Mouse (Mus musculus): ENCODE data around the gene Gm3435. TPM values are rescaled to one million over a fixed set of nuclear protein-coding genes. Genes with fewer than 3 reads are reported as not detected.
"Not testable (repeated sequence)": the region's sequence is repeated elsewhere in the genome, so short reads cannot be mapped to it uniquely, and the experiment has no call there.

The Gm3435 gene
- polyA plus RNA-seq, 1 experiment from 2014 or later: 3.6 TPM

DNA sequence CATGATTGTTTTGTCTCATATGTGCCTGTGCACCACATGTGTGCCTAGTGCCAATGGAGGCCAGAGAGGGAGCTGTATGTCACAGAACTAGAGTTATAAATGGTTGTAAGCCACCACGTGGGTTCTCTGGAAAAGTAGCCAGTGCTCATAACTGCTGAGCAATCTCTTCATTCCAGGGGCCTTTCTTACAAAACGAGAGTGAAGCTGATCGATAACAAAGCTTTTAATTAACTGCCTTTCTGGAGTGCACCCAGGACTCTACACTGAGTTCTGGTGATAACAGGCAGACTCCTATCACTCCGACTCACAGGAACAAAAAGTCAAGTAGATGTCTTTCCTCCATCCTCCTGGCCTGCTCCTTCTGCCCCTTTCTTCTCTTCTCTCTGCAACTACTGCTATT, 21.4 kb downstream of the Gm3435 start:
- H3K36me3 ChIP-seq (ENCODE audit: control insufficient read depth, insufficient read depth); H3K9ac ChIP-seq (ENCODE audit: low read depth, low read length); H3K4me3 ChIP-seq (ENCODE audit: low read depth, low read length); H3K27me3 ChIP-seq (replicated peaks; ENCODE audit: control insufficient read depth, insufficient read depth, low read length); H3K9me3 ChIP-seq (ENCODE audit: control insufficient read depth); H3K4me1 ChIP-seq (replicated peaks; ENCODE audit: control insufficient read depth, insufficient read depth, low read length); H3K4me2 ChIP-seq (replicated peaks; ENCODE audit: low read depth); H3K27ac ChIP-seq (ENCODE audit: low read depth, low read length); ATAC-seq: not testable (repeated sequence)
- WGBS: no CpG with 5 or more reads among the region's 4 CpGs

DNA sequence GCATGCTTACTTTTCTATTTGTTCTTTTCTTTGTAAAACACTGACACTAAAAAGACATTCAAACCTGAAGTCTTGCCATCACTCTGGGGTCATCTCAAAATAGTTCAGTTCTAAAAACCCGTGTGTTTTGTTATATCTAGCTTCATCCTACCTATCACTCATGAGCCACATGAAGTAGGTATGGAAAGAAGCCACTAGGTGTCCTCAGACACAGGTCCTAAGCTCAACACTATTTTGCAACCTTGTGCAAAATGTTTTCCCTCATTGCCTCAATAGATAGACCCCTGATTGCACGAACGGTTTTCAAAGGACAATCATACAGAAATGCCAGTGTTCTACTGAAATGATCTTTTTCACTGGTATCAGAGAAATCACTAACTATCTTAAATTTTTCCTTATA, 30.5 kb downstream of the Gm3435 start:
- H3K4me2 ChIP-seq (replicated peaks; ENCODE audit: low read depth); H3K27me3 ChIP-seq (replicated peaks; ENCODE audit: control insufficient read depth, insufficient read depth, low read length); H3K36me3 ChIP-seq (ENCODE audit: control insufficient read depth, insufficient read depth); H3K27ac ChIP-seq (ENCODE audit: low read depth, low read length); H3K4me1 ChIP-seq (replicated peaks; ENCODE audit: control insufficient read depth, insufficient read depth, low read length); H3K9me3 ChIP-seq (ENCODE audit: control insufficient read depth); H3K4me3 ChIP-seq (ENCODE audit: low read depth, low read length); H3K9ac ChIP-seq (ENCODE audit: low read depth, low read length); ATAC-seq: not testable (repeated sequence)
- no CpG with 5 or more reads among the region's 3 CpGs for WGBS

DNA sequence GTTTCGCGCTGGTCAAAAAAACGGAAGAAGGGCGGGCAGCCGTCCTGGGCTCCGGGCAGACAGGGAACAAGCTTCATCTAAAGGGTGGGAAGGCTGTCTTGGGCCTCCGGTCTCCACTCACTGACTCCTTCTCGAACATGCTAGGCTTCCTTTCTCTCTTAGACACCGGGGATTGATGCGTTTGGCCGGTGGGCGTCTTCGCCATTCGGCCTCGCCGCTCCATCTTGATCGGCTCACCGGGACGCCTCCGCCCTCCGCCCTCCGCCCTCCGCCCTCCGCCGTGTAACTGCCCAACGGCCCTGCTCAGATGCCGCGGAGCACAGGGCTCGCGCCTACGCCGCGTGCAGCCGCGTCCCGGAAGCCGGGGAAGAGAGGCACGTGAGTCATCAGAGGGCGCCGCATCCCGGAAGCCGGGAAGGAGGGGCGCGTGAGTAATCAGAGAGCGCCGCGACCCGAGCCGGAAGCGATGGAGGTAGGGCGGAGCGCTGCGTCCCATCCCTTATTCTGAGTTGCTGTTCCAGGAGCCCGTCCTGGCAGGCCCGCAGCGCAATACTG, 31.3 kb downstream of the Gm3435 start, which contains the start of the genes Ermard, Tcte3 and Gm3448:
Gene Ermard, plus strand, starts transcription at position 34 of the 555 bp plus-strand sequence.
Gene Tcte3, minus strand, starts transcription at position 314 of the 555 bp plus-strand sequence.
Gene Gm3448, minus strand, starts transcription at position 363 of the 555 bp plus-strand sequence.
- not testable (repeated sequence) for H3K4me3 ChIP-seq (ENCODE audit: low read depth, low read length); H3K27me3 ChIP-seq (replicated peaks; ENCODE audit: control insufficient read depth, insufficient read depth, low read length); H3K9me3 ChIP-seq (ENCODE audit: control insufficient read depth); H3K4me1 ChIP-seq (replicated peaks; ENCODE audit: control insufficient read depth, insufficient read depth, low read length); H3K4me2 ChIP-seq (replicated peaks; ENCODE audit: low read depth); H3K27ac ChIP-seq (ENCODE audit: low read depth, low read length); H3K36me3 ChIP-seq (ENCODE audit: control insufficient read depth, insufficient read depth); H3K9ac ChIP-seq (ENCODE audit: low read depth, low read length)
- 0% methylated on average over 5 of the region's 56 CpGs for WGBS
- peak; percentile 99 for ATAC-seq

DNA sequence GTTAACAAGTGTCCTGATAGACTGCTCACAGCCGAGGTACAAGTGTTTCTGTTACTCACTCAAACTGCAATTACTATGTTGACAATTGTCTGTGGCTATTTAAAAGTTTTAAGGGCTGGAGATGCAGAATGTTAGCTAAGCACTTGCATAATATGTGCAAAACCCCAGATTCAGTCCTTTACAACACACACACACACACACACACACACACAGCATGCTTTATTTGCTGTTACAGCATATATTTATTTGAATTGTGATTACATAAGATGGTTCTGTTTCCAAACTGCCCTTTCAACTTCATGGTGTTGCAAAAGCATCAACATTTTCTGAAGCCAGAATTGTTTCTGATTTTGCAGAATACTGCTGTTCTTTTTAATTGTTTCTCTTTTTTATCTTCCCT, 40.4 kb downstream of the Gm3435 start:
- not testable (repeated sequence) for H3K36me3 ChIP-seq (ENCODE audit: control insufficient read depth, insufficient read depth); H3K27me3 ChIP-seq (replicated peaks; ENCODE audit: control insufficient read depth, insufficient read depth, low read length); H3K9me3 ChIP-seq (ENCODE audit: control insufficient read depth); H3K4me2 ChIP-seq (replicated peaks; ENCODE audit: low read depth); ATAC-seq; H3K9ac ChIP-seq (ENCODE audit: low read depth, low read length); H3K27ac ChIP-seq (ENCODE audit: low read depth, low read length); H3K4me3 ChIP-seq (ENCODE audit: low read depth, low read length); H3K4me1 ChIP-seq (replicated peaks; ENCODE audit: control insufficient read depth, insufficient read depth, low read length)
- no CpG with 5 or more reads among the region's 1 CpGs for WGBS

DNA sequence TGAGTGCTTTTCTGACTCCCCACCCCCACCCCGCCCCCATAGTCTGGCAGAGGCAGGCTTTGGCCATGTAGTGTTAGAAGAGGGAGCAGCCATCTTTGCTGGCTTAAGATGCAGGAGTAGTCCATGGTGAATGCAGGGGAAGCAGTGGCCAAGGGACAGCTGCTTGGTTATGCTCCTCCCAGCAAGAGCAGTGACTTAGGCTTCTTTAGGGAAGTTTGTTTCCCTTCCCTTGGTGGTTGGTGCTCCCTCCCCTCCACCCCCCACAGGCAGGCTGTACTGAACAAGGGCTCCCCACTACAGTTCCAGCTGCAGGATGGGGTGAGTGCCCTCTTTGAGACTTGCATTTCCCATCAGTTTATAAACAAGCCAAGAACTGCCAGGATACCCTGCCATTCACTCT, 42.8 kb downstream of the Gm3435 start:
- H3K4me1 ChIP-seq (replicated peaks; ENCODE audit: control insufficient read depth, insufficient read depth, low read length); H3K9me3 ChIP-seq (ENCODE audit: control insufficient read depth); H3K27me3 ChIP-seq (replicated peaks; ENCODE audit: control insufficient read depth, insufficient read depth, low read length); H3K9ac ChIP-seq (ENCODE audit: low read depth, low read length); H3K4me2 ChIP-seq (replicated peaks; ENCODE audit: low read depth); H3K4me3 ChIP-seq (ENCODE audit: low read depth, low read length); ATAC-seq; H3K27ac ChIP-seq (ENCODE audit: low read depth, low read length): not testable (repeated sequence)
- peaks cover 14% of the 10 kb centered on the region for H3K36me3 ChIP-seq (ENCODE audit: control insufficient read depth, insufficient read depth)
- 63% methylated on average over 1 of the region's 1 CpGs for WGBS

DNA sequence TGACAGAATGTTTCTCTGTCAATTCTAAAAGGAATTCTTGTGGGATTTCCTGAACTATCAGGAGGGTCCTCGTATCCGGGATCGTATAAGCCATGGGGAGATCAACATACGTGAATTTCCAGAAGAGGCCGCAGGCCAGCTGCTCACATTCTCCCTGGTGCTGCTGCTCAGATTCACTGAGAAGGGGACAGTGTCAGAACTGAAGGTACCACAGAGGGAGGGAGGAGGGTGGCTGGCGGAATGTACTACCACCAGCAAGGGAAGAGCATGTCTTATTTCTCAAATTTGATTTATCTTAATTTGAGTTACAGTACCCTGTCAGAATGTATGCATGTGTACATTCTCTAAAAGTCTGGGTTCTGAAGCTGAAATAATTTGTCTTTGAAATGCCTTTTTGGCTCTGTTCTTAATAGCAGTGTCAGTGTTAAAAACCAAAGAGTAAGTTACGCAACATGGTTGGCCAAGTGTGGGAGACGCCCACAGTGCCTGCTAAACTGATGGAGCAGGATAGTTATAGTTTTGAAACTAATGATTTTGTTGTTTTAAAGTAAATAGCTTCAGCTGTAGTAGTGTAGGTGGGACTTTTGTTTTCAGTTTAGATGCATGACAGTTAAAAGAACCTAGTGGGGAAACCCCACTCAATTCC, 43.3 kb downstream of the Gm3435 start:
- not testable (repeated sequence) for H3K9ac ChIP-seq (ENCODE audit: low read depth, low read length); H3K4me3 ChIP-seq (ENCODE audit: low read depth, low read length); ATAC-seq; H3K27ac ChIP-seq (ENCODE audit: low read depth, low read length); H3K4me1 ChIP-seq (replicated peaks; ENCODE audit: control insufficient read depth, insufficient read depth, low read length); H3K4me2 ChIP-seq (replicated peaks; ENCODE audit: low read depth); H3K9me3 ChIP-seq (ENCODE audit: control insufficient read depth); H3K27me3 ChIP-seq (replicated peaks; ENCODE audit: control insufficient read depth, insufficient read depth, low read length)
- WGBS: 85% methylated on average over 5 of the region's 8 CpGs
- peaks cover 17% of the 10 kb centered on the region for H3K36me3 ChIP-seq (ENCODE audit: control insufficient read depth, insufficient read depth)

DNA sequence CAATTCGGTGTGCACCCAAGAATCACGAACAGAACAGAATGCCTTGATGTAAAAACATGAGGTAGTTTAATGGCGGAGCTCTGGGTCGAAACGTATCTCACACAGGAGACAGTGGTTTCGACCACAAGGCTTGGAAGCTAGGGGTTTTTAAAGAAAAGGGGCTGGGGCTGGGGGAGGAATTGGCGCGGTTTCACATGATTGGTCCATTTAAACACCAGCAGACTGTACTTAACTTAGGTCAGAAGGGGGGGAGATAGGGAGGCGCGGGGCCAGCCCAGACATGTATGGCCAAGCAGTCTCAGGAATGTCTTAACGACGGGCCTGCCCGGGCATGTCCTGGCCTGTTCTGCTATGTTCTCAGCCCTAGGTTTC, 43.8 kb downstream of the Gm3435 start:
- not testable (repeated sequence) for H3K4me2 ChIP-seq (replicated peaks; ENCODE audit: low read depth); H3K4me3 ChIP-seq (ENCODE audit: low read depth, low read length); H3K9ac ChIP-seq (ENCODE audit: low read depth, low read length); H3K27me3 ChIP-seq (replicated peaks; ENCODE audit: control insufficient read depth, insufficient read depth, low read length); H3K4me1 ChIP-seq (replicated peaks; ENCODE audit: control insufficient read depth, insufficient read depth, low read length); ATAC-seq; H3K9me3 ChIP-seq (ENCODE audit: control insufficient read depth); H3K27ac ChIP-seq (ENCODE audit: low read depth, low read length)
- H3K36me3 ChIP-seq (ENCODE audit: control insufficient read depth, insufficient read depth): peaks cover 22% of the 10 kb centered on the region
- WGBS: 94% methylated on average over 11 of the region's 13 CpGs
